Mouse (Mus musculus) embryonic fibroblast, embryonic 13.5 days (primary cell): ENCODE data around the gene Defa21.
"Not testable (repeated sequence)": the region's sequence is repeated elsewhere in the genome, so short reads cannot be mapped to it uniquely, and the experiment has no call there.

Experiments
- CTCF ChIP-seq: IDR thresholded peaks from 2 replicates; pipeline ENCODE4 v1.5.1; 2011; ENCODE audit warnings: mild to moderate bottlenecking, control low read depth, low read length, moderate library complexity, borderline replicate concordance; ENCODE audit not compliant: insufficient read depth
- POLR2A ChIP-seq: IDR thresholded peaks from 2 replicates; pipeline ENCODE4 v1.6.1; 2011; ENCODE audit warnings: low read depth, mild to moderate bottlenecking, control low read depth, low read length, moderate library complexity

- TF ChIP-seq POLR2A, CTCF: not testable (repeated sequence)
Measured at GRCm38 (mm10) chr8:21054747-21055146, 29.4 kb downstream of the Defa21 start, which contains the start of gene Defa23.
